Mouse (Mus musculus) lung, postnatal 14 days (tissue): ENCODE measurements around the gene Dpysl5.

ENCODE experiments used
- DNase-seq: peaks from one replicate; pipeline ENCODE4 v3.0.0; 2021

Gene Dpysl5

GRCm38 (mm10) chr5:30824124-30824988, 113.0 kb downstream of the Dpysl5 start:
- DNase-seq: no peak

DNA sequence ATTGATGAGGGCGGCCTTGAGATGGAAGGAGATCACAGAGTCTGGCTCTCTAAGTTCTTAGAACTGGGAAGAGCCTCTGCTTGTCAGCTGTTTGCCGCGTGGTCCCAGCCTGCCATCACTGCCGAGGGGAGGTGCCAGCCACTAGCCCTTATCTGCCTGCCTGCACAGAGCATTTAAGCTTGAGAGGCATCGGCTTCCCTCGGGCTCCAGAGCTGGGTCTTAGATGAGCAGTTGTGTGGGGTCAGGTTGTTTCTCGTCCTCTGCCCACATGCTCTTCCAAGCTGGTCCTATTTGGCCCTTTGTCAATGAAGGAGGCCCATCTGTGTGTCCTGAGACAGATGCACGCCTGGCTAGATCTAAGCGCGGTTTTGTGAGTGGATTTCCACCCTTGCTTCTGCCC, 113.8 kb downstream of the Dpysl5 start:
- no peak for DNase-seq

- no peak for DNase-seq
Observed at GRCm38 (mm10) chr5:30825821-30826220, 114.5 kb downstream of the Dpysl5 start.

DNA sequence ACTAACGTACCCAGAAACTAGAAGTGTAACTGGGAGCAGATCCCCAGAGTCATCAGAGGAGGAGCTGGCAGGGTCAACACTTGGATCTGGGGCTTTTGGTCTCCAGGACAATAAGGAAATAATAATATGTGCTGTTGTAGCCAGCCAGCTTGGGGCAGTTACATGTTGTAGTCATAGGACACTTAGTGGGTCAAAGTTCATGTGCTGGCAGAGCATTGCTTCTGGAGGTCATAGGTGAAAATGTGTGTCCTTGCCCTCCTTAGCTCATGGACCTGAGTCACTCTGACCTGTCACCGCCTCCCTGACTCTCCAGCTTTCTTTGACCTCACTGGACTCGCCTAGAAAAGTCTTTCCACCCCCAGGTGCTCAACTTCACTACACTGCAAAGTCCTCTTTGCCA, 122.1 kb downstream of the Dpysl5 start:
- DNase-seq: no peak

DNA sequence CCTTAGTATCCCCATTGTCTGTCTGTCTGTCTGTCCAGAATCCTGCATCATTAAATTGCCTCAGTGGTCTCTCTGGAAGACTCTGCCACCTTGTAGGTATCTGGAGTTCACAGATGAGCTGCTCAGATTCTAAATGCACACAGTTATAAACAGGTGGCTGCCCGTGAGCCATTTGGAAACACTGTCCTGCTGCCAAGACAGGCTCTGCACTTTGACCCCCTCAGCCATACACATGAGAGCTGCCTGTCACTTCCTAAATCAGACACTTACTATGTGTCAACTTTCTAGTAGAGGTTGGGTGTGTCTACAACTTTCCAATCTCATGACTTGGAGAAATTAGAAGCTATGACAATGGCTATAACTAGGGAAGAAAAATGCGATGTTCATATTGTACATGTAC, 128.4 kb downstream of the Dpysl5 start:
- DNase-seq: no peak

DNA sequence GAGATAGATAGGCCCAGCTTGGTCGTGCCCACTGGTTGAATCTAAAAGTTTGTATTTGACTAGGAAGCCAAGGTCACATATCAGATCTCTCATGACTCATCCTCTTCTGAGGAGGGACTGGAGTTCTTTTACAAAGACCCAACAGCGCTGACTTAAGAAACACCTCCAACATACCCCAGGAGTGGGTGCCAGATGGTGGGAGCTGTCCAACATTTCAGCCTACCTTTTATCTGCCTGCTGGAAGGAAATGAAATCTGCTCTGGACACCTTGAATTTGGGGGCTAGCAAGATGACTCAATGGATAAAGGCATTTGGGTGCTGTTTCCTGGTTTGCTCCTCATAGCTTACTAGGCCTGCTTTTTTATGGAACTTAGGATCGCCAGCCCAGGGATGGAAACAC, 130.5 kb downstream of the Dpysl5 start:
- DNase-seq: no peak
